Mouse (Mus musculus) stomach, embryonic 14.5 days (tissue): ENCODE measurements at regions not wholly inside any gene's neighbourhood (a gene's known extent, or its start where the extent isn't known, plus 50 kb on each side); places are given as distances from the start of the nearest gene placed in this dataset.

Experiments
- ATAC-seq: fragments of 200-750 bp; cut with Nextera tagmentation; 2 replicates; pipeline ENCODE4 v1.8.0; 2017; ENCODE audit warnings: low read depth, moderate TSS enrichment; ENCODE audit not compliant: insufficient number of reproducible peaks, insufficient read depth, low FRiP score
- H3K27ac ChIP-seq: fragments of 300-500 bp; sonication (generic); 2 replicates; pipeline ENCODE4 v1.5.1; 2014; ENCODE audit warnings: mild to moderate bottlenecking, low read length, moderate library complexity, mixed read lengths
- H3K27me3 ChIP-seq: fragments of 300-500 bp; sonication (generic); 2 replicates; pipeline ENCODE4 v1.6.1; 2014; ENCODE audit warnings: low read length, control low read depth, mixed read lengths; ENCODE audit not compliant: control insufficient read depth, insufficient read depth
- H3K36me3 ChIP-seq: fragments of 300-500 bp; sonication (generic); 2 replicates; pipeline ENCODE4 v1.6.1; 2014; ENCODE audit warnings: mild to moderate bottlenecking, control low read depth, low read length, moderate library complexity, mixed read lengths; ENCODE audit not compliant: control insufficient read depth, insufficient read depth
- H3K4me1 ChIP-seq: fragments of 300-500 bp; sonication (generic); 2 replicates; pipeline ENCODE4 v1.6.1; 2014; ENCODE audit warnings: low read length, control low read depth, mixed read lengths; ENCODE audit not compliant: control insufficient read depth, insufficient read depth
- H3K4me2 ChIP-seq: fragments of 300-500 bp; sonication (generic); replicated peaks from 2 replicates; pipeline ENCODE4 v1.6.1; 2014; ENCODE audit warnings: low read depth, low read length, control low read depth
- H3K4me3 ChIP-seq: fragments of 300-500 bp; sonication (generic); 2 replicates; pipeline ENCODE4 v1.5.1; 2014; ENCODE audit warnings: low read depth, low read length, control low read depth
- H3K9ac ChIP-seq: fragments of 300-500 bp; sonication (generic); replicated peaks from 2 replicates; pipeline ENCODE4 v1.6.1; 2014; ENCODE audit warnings: low read depth, mild to moderate bottlenecking, control low read depth, low read length, moderate library complexity, mixed read lengths
- H3K9me3 ChIP-seq: fragments of 300-500 bp; sonication (generic); 2 replicates; pipeline ENCODE4 v1.6.1; 2016; ENCODE audit warnings: low read depth, low read length, control low read depth; ENCODE audit not compliant: control insufficient read depth
- WGBS: fragments of 180-500 bp; shearing (Covaris S2); extraction: QIAGEN DNeasy Blood & Tissue Kit; methylation state at CpG from one replicate; pipeline ENCODE4 v1.1.7; 2014; 5-methylcytosine and 5-hydroxymethylcytosine counted together

DNA sequence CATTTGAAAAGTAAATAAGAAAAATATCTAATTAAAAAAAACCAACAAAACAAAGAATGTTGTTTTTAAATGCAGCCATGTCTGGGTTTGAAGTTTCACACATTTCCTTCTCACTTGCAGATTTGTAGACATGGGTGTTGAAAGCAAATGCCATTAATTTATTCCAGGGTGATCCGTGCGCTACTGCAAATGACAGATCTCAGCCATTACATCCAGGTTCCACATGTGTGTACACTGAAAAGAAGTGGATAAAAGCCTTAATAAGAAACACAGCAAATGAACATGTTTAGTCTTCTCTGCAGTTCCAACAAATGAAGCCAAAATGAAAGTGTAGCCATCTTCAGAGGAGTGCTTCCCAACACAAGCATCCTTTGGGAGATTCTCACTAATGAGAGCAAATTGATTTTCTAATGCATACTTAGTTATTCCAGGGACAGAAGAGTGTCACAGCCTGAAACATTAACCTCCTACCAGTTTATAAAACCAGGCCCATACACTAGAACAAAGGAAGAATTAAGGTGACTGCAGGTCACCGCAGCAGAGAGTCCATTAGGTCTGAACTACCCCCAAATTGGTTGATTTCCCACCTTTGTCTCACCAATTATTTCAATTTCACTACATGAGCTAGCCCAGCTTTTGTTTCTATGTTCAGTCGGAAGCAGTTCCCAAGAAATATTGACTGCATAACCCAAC lies 123.2 kb upstream of the Zpld1 start:
- ATAC-seq = no peak
- 72% methylated on average over 4 of the region's 4 CpGs for WGBS
- Histone ChIP-seq H3K36me3 (no peaks in the 10 kb centered on the region), H3K9me3 (no peaks in the 10 kb centered on the region), H3K27ac (no peak overlapping the region), H3K4me2 (no peak overlapping the region), H3K9ac (no peak overlapping the region), H3K27me3 (no peaks in the 10 kb centered on the region), H3K4me1 (no peaks in the 10 kb centered on the region), H3K4me3 (no peak overlapping the region)

DNA sequence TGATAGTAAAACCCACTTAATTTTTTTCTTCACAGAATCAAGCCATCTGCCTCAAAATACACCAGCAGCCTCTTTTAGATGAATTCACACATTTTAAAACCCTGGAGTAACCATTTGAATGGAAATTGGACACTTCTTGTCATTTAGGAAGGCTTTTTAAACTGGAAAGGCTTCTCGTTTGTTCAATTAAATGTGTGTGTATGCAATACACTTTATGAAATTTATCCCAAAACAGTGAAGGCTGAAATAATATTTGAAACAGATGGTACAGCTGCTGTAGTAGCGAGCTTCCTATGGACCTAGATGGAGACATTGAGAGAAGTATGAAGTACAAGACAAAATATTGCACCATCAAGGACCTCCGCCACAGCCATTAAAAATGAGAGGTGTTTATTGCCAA lies 121.1 kb upstream of the Zpld1 start:
- 73% methylated on average over 3 of the region's 3 CpGs for WGBS
- Histone ChIP-seq H3K27me3 (no peaks in the 10 kb centered on the region), H3K4me2 (no peak overlapping the region), H3K4me3 (no peak overlapping the region), H3K4me1 (no peaks in the 10 kb centered on the region), H3K9ac (no peak overlapping the region), H3K9me3 (no peaks in the 10 kb centered on the region), H3K27ac (no peak overlapping the region), H3K36me3 (no peaks in the 10 kb centered on the region)
- ATAC-seq = no peak

DNA sequence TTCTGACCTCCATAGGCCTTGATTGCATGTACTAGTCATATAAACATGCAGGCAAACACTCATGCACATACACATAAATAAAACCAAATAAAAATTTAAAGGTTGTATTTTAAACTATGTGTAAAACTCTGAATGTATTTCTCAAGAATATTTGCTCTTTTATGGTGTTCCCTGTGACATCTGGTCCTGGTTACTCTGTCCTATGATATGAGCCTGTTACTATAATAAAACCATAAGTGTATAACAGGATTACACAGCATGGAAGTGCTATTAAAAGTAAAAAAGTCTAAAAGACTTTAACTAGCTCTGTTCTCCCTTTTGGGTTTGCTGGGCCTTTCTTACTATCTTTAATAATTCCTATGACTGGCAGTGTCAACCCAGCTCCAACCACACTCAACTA lies 103.0 kb upstream of the Zpld1 start:
- H3K27me3 ChIP-seq = no peaks in the 10 kb centered on the region
- no peaks in the 10 kb centered on the region for H3K36me3 ChIP-seq
- no peak overlapping the region for H3K27ac ChIP-seq
- H3K9ac ChIP-seq = no peak overlapping the region
- no peak overlapping the region for H3K4me2 ChIP-seq
- H3K4me1 ChIP-seq = no peaks in the 10 kb centered on the region
- no peaks in the 10 kb centered on the region for H3K9me3 ChIP-seq
- no peak for ATAC-seq
- no peak overlapping the region for H3K4me3 ChIP-seq

DNA sequence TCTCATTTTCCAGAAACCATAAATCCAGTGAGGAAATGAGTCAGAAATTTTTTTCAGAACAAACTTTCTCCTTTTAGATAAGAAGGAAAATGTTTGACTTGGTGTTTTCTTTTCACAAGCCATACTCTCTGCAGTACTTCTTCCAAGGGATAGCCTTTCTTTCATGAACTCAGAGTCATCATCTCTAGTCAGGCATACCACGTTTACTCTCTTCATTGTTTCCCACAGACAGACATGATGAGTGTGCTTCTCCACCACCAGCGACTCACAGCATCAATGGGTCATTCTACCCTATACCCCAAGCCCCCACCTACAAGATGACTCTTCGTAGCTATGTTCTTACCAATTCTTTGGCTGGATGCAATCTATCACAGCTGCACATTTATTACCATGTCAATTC lies 97.1 kb upstream of the Zpld1 start:
- no peak overlapping the region for H3K4me3 ChIP-seq
- H3K9ac ChIP-seq = no peak overlapping the region
- no peak for ATAC-seq
- H3K36me3 ChIP-seq = no peaks in the 10 kb centered on the region
- WGBS = 64% methylated on average over 3 of the region's 3 CpGs
- no peak overlapping the region for H3K27ac ChIP-seq
- H3K9me3 ChIP-seq = no peaks in the 10 kb centered on the region
- H3K27me3 ChIP-seq = no peaks in the 10 kb centered on the region
- H3K4me2 ChIP-seq = no peak overlapping the region
- H3K4me1 ChIP-seq = no peaks in the 10 kb centered on the region

DNA sequence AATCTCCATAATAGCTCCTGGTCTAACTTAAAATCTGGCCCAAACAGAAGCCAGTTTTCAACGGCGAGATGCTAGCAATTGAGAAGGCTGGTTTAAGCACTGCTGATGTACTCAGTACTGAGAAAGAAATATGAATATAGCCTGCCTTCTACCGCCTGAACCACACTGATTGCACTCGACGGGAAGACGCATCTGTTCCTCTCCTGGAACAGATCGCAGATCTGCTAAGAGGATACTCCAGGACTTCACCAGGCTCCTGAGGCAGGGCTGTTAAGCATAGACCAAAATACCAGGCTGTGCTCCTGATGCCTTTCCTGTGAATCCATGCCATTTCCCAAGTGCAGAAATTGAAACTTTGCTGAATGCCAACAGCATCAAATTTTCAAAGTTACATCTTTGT lies 92.6 kb upstream of the Zpld1 start:
- H3K27ac ChIP-seq = no peak overlapping the region
- H3K9me3 ChIP-seq = no peaks in the 10 kb centered on the region
- H3K27me3 ChIP-seq = no peaks in the 10 kb centered on the region
- no peak overlapping the region for H3K4me3 ChIP-seq
- H3K4me1 ChIP-seq = no peaks in the 10 kb centered on the region
- no peak overlapping the region for H3K4me2 ChIP-seq
- ATAC-seq = no peak
- WGBS = 67% methylated on average over 7 of the region's 7 CpGs
- H3K36me3 ChIP-seq = no peaks in the 10 kb centered on the region
- H3K9ac ChIP-seq = no peak overlapping the region

DNA sequence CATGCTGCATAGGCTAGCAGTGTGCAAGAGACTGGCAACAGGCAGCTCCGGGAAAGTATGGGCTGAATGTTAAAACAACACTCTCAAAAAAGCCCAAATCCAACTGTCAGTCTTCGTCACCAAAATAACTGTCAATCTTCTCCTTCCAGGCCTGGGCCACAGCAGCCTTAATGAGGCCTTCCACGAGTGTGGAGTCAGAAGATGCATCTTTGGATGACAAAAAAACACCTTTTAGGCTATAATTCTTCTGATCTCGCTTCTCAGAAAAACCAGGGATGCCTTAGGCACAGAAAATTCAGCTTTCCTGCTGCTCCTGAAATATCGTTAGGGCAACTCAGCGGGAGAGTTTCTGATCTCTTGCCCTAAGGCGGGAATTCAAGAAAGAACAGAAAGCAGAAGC lies 82.2 kb upstream of the Zpld1 start:
- H3K9me3 ChIP-seq = no peaks in the 10 kb centered on the region
- 83% methylated on average over 7 of the region's 7 CpGs for WGBS
- no peak overlapping the region for H3K4me3 ChIP-seq
- no peaks in the 10 kb centered on the region for H3K27me3 ChIP-seq
- H3K27ac ChIP-seq = no peak overlapping the region
- no peaks in the 10 kb centered on the region for H3K36me3 ChIP-seq
- no peaks in the 10 kb centered on the region for H3K4me1 ChIP-seq
- ATAC-seq = no peak
- no peak overlapping the region for H3K9ac ChIP-seq
- no peak overlapping the region for H3K4me2 ChIP-seq

DNA sequence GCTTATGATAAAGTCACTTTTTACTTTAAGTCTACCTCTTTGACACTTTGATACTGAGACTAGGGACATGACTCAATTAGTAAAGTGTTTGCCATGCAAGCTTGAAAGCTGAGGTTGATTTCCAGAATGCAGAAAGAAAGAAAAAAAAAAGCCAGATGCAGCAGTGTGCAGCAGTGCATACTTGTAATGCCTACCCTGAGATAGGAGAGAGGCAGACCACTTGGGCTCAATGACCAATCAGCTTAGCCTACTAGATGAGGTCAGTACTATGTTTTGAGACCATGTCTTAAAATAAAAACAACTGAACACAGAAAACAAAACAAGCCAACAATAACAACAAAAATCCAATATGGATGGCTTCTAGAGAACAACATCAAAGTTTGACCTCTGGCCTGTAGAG lies 81.4 kb upstream of the Zpld1 start:
- H3K36me3 ChIP-seq = no peaks in the 10 kb centered on the region
- no peak overlapping the region for H3K9ac ChIP-seq
- H3K4me3 ChIP-seq = no peak overlapping the region
- ATAC-seq = no peak
- no peaks in the 10 kb centered on the region for H3K9me3 ChIP-seq
- H3K27ac ChIP-seq = no peak overlapping the region
- no peaks in the 10 kb centered on the region for H3K4me1 ChIP-seq
- no peak overlapping the region for H3K4me2 ChIP-seq
- H3K27me3 ChIP-seq = no peaks in the 10 kb centered on the region

DNA sequence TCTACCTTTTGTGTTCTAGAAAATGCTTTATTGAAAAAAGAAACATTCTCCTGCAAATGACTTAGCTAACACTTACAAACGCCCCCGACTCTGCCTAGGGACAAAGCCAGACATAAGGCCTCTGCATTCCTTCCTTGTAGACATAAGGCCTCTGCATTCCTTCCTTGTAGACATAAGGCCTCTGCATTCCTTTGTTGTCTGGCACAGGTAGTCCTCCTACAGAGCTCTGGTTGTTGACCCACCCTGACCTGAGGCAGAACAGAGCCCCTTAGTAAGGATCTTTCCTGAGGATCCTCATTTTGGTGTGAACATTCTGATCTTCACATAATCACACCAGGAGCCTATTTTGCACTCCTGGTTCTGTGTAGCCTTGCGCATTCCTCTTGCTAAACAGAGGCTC lies 80.9 kb upstream of the Zpld1 start:
- no peak overlapping the region for H3K4me2 ChIP-seq
- ATAC-seq = peak; percentile 91

DNA sequence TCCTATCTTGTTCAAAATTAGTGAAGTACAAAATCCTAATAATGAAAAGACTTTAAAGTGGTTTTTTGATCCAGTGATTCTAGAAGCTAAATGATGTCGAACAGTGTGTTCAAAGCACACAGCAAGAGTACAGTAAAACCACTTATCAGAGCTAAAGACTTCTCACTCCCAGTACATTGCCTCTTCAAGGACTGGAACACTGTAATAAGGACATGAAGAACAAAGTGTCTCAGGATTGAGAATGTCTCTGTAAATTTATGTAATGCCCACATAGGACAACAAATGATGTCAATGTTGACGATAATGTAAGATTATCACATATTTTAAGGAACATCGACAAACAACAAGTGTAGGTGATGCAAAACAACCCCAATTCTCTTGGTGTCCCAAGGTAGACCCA lies 78.1 kb upstream of the Zpld1 start:
- no peaks in the 10 kb centered on the region for H3K36me3 ChIP-seq
- H3K27ac ChIP-seq = no peak overlapping the region
- H3K4me2 ChIP-seq = no peak overlapping the region
- H3K27me3 ChIP-seq = no peaks in the 10 kb centered on the region
- H3K9me3 ChIP-seq = no peaks in the 10 kb centered on the region
- 94% methylated on average over 3 of the region's 3 CpGs for WGBS
- H3K4me3 ChIP-seq = no peak overlapping the region
- ATAC-seq = no peak
- no peaks in the 10 kb centered on the region for H3K4me1 ChIP-seq
- no peak overlapping the region for H3K9ac ChIP-seq

More for the DNA sequence above, 80.9 kb upstream of the Zpld1 start:
- H3K27ac ChIP-seq = no peak overlapping the region
- no peak overlapping the region for H3K4me3 ChIP-seq
- H3K9me3 ChIP-seq = no peaks in the 10 kb centered on the region
- no peaks in the 10 kb centered on the region for H3K27me3 ChIP-seq
- H3K4me1 ChIP-seq = no peaks in the 10 kb centered on the region
- 65% methylated on average over 3 of the region's 3 CpGs for WGBS
- H3K36me3 ChIP-seq = no peaks in the 10 kb centered on the region
- no peak overlapping the region for H3K9ac ChIP-seq
